Mouse (Mus musculus) monocyte, adult 2 months (primary cell): Measurements from ENCODE around the gene Sox5.
"Not testable (repeated sequence)": the region's sequence is repeated elsewhere in the genome, so short reads cannot be mapped to it uniquely, and the experiment has no call there.

Source experiments
- DNase-seq, 2 experiments: peaks; one replicate each; pipeline ENCODE4 v3.0.0; 2022; ENCODE audit warnings: low spot score in 2 of 2, low read depth in 1 of 2

Sox5 gene

GRCm38 (mm10) chr6:144201402-144202040 lies 580.3 kb downstream of the Sox5 start:
- DNase-seq = no peak

GRCm38 (mm10) chr6:144197209-144198119 lies 584.3 kb downstream of the Sox5 start:
- no peak for DNase-seq

DNA sequence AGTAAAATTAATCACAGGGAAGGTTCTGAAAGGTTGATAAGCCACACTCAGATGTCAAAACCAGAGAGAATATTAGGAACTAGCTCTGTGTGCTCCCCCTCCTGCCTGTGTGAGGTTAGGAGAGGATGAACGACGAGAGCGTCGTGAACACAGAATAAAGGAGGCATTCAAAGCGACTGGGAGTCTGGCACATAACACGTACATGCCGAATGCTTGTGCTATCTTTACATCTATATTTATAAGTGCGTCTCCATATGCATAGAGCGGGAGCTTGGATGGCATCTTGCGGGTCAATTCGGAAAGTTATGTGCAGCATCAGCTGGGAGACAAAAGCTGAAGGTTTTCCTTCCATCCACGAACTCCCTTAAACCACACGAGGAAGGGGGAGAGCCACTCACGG lies 585.8 kb downstream of the Sox5 start:
- no peak for DNase-seq

DNA sequence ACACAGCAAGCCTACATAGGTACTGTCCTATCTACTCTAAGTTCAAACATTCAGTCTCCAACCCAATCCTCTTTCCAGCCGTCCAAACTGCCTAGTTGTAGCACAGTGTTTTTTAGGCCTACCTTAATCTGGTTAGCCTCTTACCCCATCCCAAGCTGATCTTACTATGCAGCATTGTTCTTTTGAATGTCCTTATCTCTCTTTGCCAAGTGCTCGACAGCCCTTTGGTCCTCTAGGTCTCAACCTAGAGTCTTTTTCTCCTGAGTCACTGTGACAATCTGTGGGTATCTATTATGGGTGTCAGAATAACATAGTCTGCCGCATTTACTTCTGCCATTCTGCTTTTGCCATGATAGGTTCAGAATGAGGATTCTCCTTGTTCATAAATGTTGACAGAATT lies 598.7 kb downstream of the Sox5 start:
- DNase-seq = no peak

DNA sequence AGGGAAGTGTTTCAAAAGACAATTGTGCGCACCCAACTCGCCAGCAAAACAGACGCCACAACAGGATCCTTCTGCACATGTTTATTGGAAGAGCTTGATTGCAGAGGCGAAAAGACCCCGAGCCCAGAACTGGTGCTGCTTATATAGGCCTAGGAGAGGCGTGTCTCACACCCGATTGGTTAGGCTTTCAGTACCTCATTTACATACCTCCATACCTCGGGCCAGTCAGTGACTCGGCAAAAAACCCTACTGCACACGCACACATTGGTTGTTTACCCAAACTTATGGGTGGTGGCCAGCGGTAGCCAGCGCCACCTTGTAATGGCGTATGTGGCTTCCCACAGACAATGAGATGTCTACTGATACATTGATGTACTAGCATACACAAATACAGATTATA lies 599.3 kb downstream of the Sox5 start:
- not testable (repeated sequence) for DNase-seq

DNA sequence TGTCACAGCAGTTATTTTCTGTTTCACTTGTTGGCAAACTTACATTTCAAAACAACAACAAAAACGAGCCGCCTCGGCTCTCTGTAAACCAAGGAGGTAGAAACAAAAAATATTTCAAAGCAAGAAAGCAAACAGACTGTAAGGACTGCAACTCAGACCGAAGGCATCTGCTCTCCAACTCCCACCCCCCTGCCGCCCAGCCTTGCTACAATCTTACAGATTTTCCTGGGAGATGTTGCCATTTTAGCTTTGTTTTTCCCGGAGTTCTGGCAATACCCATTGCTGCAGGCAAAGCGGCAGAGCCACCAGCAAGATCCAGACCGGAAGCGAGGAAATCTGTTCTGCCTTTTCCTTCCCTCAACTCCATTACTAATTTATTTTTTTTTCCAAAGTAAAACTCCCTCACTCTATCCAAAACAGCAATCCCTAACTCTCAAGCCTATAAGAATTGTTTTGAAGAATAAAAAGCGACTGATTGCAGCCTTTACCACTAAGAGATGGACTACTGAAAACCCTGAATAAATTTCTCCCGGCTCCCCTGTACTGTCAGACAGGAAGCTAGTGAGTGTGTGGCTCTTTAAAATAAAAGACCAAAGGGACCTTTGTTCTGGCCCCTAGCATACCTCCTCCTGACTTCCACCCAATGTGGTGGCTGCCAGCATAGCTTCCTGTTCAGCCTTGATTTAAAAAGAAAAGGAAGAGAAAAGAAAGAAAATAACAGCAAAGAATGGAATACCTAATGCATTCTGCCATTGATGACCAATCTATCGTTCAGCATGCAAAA lies 600.5 kb downstream of the Sox5 start:
- no peak for DNase-seq

- no peak for DNase-seq
These were observed 602.7 kb downstream of the Sox5 start for GRCm38 (mm10) chr6:144179111-144179510.

GRCm38 (mm10) chr6:144176674-144177073 lies 605.1 kb downstream of the Sox5 start:
- no peak for DNase-seq

DNA sequence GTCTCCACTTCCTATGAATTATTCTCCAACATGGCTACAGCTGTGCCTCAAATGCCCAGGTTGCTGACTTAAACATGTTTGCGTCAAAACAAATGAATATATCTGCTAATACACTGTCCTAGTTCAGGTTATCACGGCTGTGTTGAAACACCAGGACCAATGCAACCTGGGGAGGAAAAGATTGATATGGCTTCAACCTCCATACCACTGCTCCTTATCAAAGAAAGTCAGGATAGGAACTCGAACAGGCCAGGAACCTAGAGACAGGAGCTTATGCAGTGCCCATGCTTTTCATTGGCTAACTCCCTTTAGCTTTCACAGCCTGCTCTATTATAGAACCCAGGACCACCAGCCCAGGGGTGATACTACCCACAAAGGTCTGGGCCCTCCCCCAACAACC lies 606.2 kb downstream of the Sox5 start:
- DNase-seq = no peak

DNA sequence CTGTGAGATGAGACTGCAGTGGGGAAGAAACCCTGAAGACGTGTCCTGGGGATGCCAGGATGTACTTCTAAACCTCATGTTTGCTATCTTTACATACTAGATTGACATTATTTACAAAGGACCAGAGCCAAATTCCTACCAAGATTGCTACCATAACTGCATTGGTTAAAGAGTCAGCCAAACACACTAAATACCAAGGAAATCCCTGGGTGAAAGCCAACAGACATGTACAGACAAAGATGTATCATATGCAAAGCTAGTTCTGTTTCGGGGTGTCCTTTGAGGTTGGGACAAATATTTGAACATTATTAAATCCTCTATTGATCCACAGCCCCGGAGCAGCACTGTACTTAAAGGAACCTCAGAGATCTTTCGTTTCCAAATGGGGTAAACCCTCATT lies 611.2 kb downstream of the Sox5 start:
- DNase-seq = no peak

DNA sequence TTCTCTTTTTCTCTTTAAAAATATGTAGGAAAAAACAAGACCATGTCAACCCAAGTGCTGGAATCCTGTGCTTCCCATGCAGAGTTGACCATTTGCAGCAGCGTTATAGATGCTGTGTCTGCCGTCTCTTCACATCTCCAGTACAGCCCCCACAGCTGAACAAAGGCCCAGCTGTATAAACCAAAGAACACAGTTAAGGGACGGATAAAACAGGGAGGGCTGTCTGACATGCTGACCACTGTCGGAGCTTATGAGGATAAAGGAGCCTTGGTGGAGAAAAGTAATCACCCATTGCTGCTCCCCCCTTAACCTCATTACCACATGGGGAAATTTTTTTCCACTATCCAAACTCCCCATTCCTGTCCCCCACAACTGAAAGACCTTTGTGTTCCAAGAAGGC lies 612.0 kb downstream of the Sox5 start:
- DNase-seq = no peak

DNA sequence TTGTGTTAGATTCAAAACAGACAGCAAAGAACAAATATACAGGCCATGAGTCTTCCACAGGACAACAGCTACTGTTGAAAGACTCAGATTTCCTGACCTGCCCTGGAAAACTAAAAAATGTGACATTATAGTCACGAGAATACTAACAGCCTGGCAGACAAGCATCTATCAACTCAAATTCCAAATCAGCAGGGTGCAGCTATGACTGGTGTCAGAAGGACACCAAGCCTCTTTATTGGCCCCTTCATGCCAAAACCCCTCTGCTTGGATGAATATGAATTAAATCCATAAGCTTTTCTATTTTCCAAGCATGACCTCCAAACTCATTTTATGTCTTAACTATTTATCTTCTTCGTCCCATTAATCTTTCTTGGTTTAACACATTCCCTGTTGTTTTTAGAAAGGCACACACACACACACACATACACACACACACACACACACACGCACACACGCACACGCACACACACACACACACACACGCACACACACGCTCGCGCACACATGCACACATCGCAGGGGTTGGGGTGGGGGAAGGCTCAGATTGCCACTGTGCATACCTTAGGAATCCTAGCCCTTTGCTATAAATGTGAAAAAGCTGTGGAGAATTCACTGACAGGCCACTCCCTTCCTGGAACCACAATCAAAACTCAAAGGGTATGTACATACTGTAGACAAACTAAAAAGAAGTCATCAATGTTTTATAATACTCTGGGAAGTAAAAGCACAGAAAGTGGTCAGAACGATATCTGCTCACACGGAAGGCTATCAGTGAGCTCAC lies 612.9 kb downstream of the Sox5 start:
- no peak for DNase-seq

GRCm38 (mm10) chr6:144167058-144167457 lies 614.7 kb downstream of the Sox5 start:
- no peak for DNase-seq

DNA sequence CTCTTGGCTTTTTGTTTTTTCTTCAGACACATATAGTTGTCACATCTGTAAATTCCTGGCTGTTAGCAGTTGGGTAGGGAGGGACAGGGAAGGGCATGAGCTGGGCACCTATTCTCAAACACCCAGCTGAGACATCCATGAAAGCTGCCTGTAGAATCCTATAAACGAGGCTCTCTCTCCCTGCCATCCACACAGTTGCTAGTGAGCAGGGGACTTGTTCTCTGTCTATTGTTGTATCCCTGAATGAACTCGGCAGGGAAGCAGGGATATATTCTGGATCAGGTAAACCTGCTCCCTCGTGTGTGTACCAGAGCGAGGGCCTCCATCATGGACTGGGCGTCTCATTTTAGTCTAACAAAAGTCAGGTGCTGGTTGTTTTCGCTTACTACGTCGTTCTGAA lies 615.1 kb downstream of the Sox5 start:
- DNase-seq = no peak

DNA sequence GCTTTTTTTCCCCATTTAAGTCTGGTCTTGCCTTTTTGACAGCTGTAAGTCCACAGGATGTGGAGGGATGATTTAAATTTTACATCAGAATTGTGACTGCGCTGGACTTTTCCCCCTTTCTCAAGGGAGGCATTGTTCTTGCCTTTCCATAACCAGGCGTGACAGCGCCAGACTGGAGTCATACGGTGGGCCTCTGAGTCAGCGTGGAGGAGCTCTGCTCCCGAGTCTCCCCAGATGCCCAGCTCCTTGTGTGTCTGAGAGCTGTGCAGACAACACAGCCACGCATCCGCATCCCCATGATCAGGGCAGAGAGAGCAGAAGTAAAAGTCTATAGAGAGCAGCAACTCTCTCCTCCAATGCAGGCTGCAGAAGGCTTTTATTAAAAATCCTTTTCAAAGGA lies 615.7 kb downstream of the Sox5 start:
- no peak for DNase-seq

DNA sequence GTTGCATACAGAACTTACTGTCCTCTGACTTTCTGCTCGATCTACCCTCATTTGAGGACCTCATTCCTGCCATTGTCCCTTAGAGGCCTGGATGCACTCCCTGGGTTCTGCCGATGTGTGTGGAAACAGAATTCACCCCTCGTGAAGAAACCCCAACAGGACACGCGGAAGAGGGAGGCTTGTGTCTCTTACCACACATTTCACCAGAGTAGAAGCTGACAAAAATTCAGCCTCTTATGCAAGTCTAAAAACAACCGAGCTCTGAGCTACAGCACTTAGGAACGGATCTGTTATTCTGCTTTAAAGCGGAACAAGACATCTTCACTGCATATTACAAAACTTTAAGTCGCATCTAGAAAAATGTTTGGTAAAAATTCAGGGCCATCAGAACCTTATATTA lies 618.3 kb downstream of the Sox5 start:
- no peak for DNase-seq

DNA sequence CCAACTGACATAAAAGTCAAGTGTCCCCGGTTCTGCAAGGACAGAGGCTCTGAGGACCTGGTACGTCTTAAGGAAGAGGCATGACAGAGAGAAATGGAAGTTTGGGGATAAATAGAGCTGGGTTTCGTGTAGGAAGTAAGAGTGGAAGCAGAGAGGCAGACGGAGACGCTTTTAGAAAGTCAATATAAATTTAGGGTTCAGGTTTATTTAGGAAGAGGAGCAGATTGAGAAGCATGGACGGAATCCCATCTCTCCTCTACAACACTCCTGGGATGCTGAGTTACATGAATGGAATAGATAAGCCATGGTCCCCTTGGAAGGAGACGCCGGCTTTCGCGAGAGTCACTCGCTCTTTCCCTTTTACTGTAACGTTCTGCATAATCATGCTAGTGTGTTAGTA lies 623.1 kb downstream of the Sox5 start:
- no peak for DNase-seq

GRCm38 (mm10) chr6:144154892-144155424 lies 626.8 kb downstream of the Sox5 start:
- DNase-seq = no peak

- no peak for DNase-seq
These were observed 629.8 kb downstream of the Sox5 start for GRCm38 (mm10) chr6:144151957-144152356.

GRCm38 (mm10) chr6:144151075-144151474 lies 630.7 kb downstream of the Sox5 start:
- no peak for DNase-seq

DNA sequence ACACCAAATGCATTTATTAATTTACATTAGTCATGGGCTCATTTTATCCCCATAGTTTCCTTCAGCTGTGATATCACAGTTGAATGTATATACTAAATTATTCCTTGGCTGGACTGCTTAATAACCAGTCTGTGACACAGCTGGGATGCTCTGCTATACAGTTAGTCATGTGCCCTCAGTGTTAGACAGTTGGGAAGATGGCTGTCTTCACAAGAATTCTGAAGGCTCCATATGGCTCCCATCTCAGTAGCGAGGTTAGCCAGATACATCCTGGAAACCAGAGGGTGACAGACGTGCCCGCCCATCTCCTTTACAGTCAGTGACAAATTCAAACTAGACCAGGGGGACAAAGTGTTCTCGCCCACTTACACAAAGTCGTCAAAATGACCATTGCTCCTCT lies 644.4 kb downstream of the Sox5 start:
- DNase-seq = no peak
